Mouse (Mus musculus) stomach, embryonic 14.5 days (tissue): ENCODE results near the gene Slit3. TPM values are rescaled to one million over a fixed set of nuclear protein-coding genes. Genes with fewer than 3 reads are reported as not detected.

Experiments
- ATAC-seq: fragments of 200-750 bp; cut with Nextera tagmentation; 2 replicates; pipeline ENCODE4 v1.8.0; 2017; ENCODE audit warnings: low read depth, moderate TSS enrichment; ENCODE audit not compliant: insufficient number of reproducible peaks, insufficient read depth, low FRiP score
- H3K27ac ChIP-seq: fragments of 300-500 bp; sonication (generic); 2 replicates; pipeline ENCODE4 v1.5.1; 2014; ENCODE audit warnings: mild to moderate bottlenecking, low read length, moderate library complexity, mixed read lengths
- H3K27me3 ChIP-seq: fragments of 300-500 bp; sonication (generic); 2 replicates; pipeline ENCODE4 v1.6.1; 2014; ENCODE audit warnings: low read length, control low read depth, mixed read lengths; ENCODE audit not compliant: control insufficient read depth, insufficient read depth
- H3K36me3 ChIP-seq: fragments of 300-500 bp; sonication (generic); 2 replicates; pipeline ENCODE4 v1.6.1; 2014; ENCODE audit warnings: mild to moderate bottlenecking, control low read depth, low read length, moderate library complexity, mixed read lengths; ENCODE audit not compliant: control insufficient read depth, insufficient read depth
- H3K4me1 ChIP-seq: fragments of 300-500 bp; sonication (generic); 2 replicates; pipeline ENCODE4 v1.6.1; 2014; ENCODE audit warnings: low read length, control low read depth, mixed read lengths; ENCODE audit not compliant: control insufficient read depth, insufficient read depth
- H3K4me2 ChIP-seq: fragments of 300-500 bp; sonication (generic); replicated peaks from 2 replicates; pipeline ENCODE4 v1.6.1; 2014; ENCODE audit warnings: low read depth, low read length, control low read depth
- H3K4me3 ChIP-seq: fragments of 300-500 bp; sonication (generic); 2 replicates; pipeline ENCODE4 v1.5.1; 2014; ENCODE audit warnings: low read depth, low read length, control low read depth
- H3K9ac ChIP-seq: fragments of 300-500 bp; sonication (generic); replicated peaks from 2 replicates; pipeline ENCODE4 v1.6.1; 2014; ENCODE audit warnings: low read depth, mild to moderate bottlenecking, control low read depth, low read length, moderate library complexity, mixed read lengths
- H3K9me3 ChIP-seq: fragments of 300-500 bp; sonication (generic); 2 replicates; pipeline ENCODE4 v1.6.1; 2016; ENCODE audit warnings: low read depth, low read length, control low read depth; ENCODE audit not compliant: control insufficient read depth
- WGBS: fragments of 180-500 bp; shearing (Covaris S2); extraction: QIAGEN DNeasy Blood & Tissue Kit; methylation state at CpG from one replicate; pipeline ENCODE4 v1.1.7; 2014; 5-methylcytosine and 5-hydroxymethylcytosine counted together
- polyA plus RNA-seq: library from polyadenylated mRNA; unstranded; fragments of >200 nt; fragmentation: Nextera tagmentation; extraction: Ambion mirVana; gene quantifications from 2 replicates; pipeline ENCODE4 v1.2.1, GENCODE M21; 2014

Slit3 gene
- polyA plus RNA-seq, 1 experiment from 2014 or later: 18.3 TPM

DNA sequence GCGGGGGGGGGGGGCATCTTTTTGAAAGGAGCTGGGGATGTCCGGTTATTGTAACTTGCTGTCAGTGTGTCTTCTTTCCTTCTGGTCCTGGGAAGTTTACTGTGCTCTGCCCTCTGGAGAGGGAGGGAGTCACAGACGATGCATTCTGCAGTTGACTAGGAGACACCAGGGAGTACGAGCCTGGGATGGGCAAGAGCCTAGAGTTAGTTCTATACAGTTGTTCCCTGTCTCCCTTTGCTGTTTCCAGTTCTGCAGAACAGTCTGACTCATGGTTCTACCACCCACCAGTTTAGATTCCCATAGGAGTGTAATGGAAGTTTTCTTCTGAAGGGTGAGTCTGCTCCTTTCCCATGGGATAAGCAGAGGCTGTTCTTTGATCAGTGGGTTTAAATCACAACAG, 229.9 kb downstream of the Slit3 start:
- Histone ChIP-seq H3K9ac (no peak overlapping the region), H3K36me3 (no peaks in the 10 kb centered on the region), H3K4me3 (no peak overlapping the region), H3K27ac (no peak overlapping the region), H3K4me1 (peaks cover 3% of the 10 kb centered on the region; the same call in 1 of the 2 replicates), H3K27me3 (no peaks in the 10 kb centered on the region), H3K9me3 (no peaks in the 10 kb centered on the region), H3K4me2 (no peak overlapping the region)
- WGBS: 42% methylated on average over 4 of the region's 4 CpGs
- no peak for ATAC-seq

DNA sequence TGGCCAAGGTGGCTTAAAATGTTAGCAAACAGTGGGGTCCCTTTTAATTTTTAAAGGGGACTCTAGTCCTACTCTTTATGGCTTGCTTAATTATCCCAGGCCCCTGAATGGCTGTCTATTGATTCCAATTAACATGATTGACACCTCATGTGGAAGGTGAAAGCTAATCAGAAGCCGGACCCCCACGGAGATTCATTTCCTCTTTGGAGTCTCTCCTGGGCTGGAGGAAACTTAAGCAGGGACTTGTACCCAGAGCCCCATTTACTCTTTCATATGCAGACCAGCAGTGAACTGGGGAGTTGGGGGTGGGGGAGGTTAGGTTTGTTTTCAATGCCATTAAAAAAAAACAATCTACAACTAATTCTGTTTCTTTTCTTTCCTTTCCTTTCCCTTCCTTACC, 230.4 kb downstream of the Slit3 start:
- Histone ChIP-seq H3K4me1 (peaks cover 3% of the 10 kb centered on the region; the same call in 1 of the 2 replicates), H3K27ac (no peak overlapping the region), H3K27me3 (no peaks in the 10 kb centered on the region), H3K4me3 (no peak overlapping the region), H3K4me2 (no peak overlapping the region), H3K36me3 (no peaks in the 10 kb centered on the region), H3K9ac (no peak overlapping the region), H3K9me3 (no peaks in the 10 kb centered on the region)
- 44% methylated on average over 2 of the region's 2 CpGs for WGBS
- ATAC-seq: no peak

DNA sequence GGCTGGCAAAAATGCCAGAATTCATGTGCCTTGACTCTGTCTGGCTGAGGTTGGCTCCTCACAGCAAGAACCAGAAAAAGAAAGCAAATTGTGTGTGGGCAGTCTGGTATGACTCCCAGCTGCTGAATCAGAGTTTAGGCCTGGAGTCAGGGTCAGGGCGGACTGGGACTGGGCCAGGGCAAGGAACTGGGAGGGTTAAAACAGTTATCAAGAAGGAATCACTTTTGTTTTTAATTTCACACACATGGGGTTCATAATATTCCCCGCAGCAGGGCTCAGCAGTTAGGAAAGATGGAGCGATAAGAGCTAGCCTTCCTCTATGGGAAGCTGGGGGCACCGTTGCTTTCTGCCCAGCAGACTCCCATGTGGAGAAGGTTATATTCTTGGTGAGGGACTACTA, 234.8 kb downstream of the Slit3 start:
- H3K27ac ChIP-seq: no peak overlapping the region
- H3K9me3 ChIP-seq: no peaks in the 10 kb centered on the region
- 84% methylated on average over 4 of the region's 4 CpGs for WGBS
- H3K36me3 ChIP-seq: no peaks in the 10 kb centered on the region
- no peaks in the 10 kb centered on the region; the same call in 1 of the 2 replicates for H3K4me1 ChIP-seq
- H3K4me2 ChIP-seq: no peak overlapping the region
- no peaks in the 10 kb centered on the region for H3K27me3 ChIP-seq
- H3K9ac ChIP-seq: no peak overlapping the region
- ATAC-seq: no peak
- H3K4me3 ChIP-seq: no peak overlapping the region

DNA sequence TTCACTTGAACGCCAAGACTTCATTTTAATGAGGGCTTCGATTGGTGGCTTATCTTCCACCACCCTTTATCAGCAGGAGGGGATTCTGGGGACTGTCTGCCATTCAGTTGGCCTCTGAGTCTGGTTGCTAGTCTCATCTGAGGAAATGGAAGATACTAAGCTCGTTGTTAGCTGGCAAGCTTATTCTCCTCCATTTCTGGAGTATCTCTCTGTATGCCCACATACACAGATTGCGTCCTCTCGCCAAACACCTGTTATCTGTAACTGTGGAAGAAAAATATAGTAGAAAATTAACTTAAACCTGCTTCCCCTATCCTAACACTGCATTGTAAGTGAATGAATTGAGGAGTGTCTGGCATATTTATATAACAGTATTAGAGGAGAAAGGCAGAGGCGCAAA, 240.0 kb downstream of the Slit3 start:
- ATAC-seq: no peak
- H3K4me3 ChIP-seq: no peak overlapping the region
- H3K4me1 ChIP-seq: peaks cover 5% of the 10 kb centered on the region; the same call in 1 of the 2 replicates
- H3K4me2 ChIP-seq: no peak overlapping the region
- 79% methylated on average over 6 of the region's 6 CpGs for WGBS
- no peaks in the 10 kb centered on the region for H3K27me3 ChIP-seq
- H3K27ac ChIP-seq: no peak overlapping the region
- H3K9me3 ChIP-seq: no peaks in the 10 kb centered on the region
- no peak overlapping the region for H3K9ac ChIP-seq
- H3K36me3 ChIP-seq: no peaks in the 10 kb centered on the region

DNA sequence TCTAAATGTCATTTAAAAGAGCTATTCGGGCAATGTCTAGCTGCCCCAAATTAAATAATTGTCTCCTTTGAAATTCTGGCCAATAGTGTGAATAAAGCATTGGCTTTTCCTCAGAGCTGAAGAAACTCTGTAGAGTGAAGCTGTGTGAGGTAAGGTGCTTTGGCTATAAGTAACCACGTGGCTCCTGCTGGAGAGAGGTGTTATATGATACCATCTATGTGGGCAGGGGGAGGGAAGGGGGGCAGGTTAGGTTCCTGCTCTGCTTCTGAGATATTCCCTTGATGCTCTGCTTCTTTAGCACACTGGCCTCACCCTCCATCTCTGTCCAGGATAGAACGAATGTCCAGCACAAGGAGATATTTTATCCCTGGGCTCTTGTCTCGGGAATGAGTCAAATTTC, 242.0 kb downstream of the Slit3 start:
- no peak overlapping the region for H3K4me3 ChIP-seq
- H3K27ac ChIP-seq: no peak overlapping the region
- H3K36me3 ChIP-seq: no peaks in the 10 kb centered on the region
- no peaks in the 10 kb centered on the region for H3K27me3 ChIP-seq
- no peak overlapping the region for H3K9ac ChIP-seq
- ATAC-seq: no peak
- 59% methylated on average over 4 of the region's 4 CpGs for WGBS
- H3K9me3 ChIP-seq: no peaks in the 10 kb centered on the region
- H3K4me2 ChIP-seq: no peak overlapping the region
- peaks cover 5% of the 10 kb centered on the region; the same call in 1 of the 2 replicates for H3K4me1 ChIP-seq

DNA sequence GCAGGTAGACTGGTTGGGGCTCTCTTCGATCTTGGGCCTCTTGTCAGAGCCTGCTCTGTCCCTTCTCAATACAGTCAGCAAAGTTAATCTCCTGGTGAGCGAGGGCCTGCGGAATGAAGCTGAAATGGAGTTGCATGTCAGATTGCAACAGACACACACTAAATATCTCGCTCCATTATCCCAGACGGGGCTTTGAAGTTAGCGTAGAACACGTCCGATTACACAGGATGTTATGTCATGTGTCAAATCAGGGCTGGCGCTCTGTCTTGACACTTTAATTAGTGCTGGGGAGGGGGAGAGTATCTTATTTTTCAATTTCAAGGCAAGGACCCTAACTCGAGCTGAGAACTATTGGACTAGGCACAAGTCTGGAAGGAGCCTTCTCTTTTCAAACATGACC, 243.4 kb downstream of the Slit3 start:
- Histone ChIP-seq H3K4me3 (no peak overlapping the region), H3K9ac (no peak overlapping the region), H3K36me3 (no peaks in the 10 kb centered on the region), H3K4me1 (peaks cover 5% of the 10 kb centered on the region; the same call in 1 of the 2 replicates), H3K9me3 (no peaks in the 10 kb centered on the region), H3K4me2 (no peak overlapping the region), H3K27ac (no peak overlapping the region), H3K27me3 (no peaks in the 10 kb centered on the region)
- ATAC-seq: no peak
- 49% methylated on average over 10 of the region's 10 CpGs for WGBS

DNA sequence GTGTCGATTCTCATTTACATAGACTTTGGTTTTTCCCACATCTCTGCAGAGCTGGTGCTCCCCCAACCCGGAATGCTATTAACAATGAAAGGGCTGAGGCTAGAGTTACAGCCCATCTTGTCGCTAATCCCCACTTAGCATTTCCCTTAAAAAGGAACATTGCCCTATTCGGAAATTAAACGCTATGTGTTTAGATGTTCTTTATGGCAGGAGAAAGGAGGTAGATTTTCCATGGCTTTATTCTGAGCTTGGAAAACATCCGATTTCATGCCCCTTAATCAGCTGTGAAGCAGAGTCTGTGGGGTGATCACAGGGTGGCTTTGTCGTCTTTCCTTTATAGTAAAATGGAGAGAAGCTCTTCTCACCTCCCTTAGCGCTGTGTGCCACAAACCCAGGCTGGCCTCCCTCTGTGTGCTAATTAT, 244.5 kb downstream of the Slit3 start:
- Histone ChIP-seq H3K4me3 (no peak overlapping the region), H3K27me3 (no peaks in the 10 kb centered on the region), H3K9me3 (no peaks in the 10 kb centered on the region), H3K4me1 (peaks cover 12% of the 10 kb centered on the region), H3K4me2 (no peak overlapping the region), H3K36me3 (no peaks in the 10 kb centered on the region), H3K9ac (no peak overlapping the region), H3K27ac (no peak overlapping the region)
- ATAC-seq: no peak
- WGBS: 33% methylated on average over 8 of the region's 8 CpGs

DNA sequence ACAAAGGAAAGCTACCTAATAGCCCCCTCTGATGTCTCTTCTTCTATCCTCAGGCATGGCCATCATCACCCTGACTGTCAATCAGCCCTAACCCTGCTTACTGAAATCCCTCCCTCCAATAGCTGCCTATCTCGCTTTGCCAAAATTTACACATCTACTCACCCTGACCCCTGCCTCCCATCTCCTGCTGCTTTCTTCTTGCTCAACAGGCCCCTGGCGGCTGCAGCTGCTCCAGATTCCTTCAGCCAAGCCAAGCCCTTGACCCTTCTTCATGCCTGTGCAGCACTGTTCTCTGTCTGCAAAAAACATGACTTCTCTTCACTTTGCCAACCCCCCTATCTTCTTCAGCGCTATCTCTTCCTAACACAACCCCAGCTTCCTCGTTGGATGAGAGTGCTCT, 245.6 kb downstream of the Slit3 start:
- Histone ChIP-seq H3K4me2 (no peak overlapping the region), H3K4me3 (no peak overlapping the region), H3K27me3 (no peaks in the 10 kb centered on the region), H3K9me3 (no peaks in the 10 kb centered on the region), H3K9ac (no peak overlapping the region), H3K27ac (no peak overlapping the region), H3K36me3 (no peaks in the 10 kb centered on the region), H3K4me1 (peaks cover 17% of the 10 kb centered on the region)
- ATAC-seq: no peak
- 76% methylated on average over 4 of the region's 4 CpGs for WGBS

DNA sequence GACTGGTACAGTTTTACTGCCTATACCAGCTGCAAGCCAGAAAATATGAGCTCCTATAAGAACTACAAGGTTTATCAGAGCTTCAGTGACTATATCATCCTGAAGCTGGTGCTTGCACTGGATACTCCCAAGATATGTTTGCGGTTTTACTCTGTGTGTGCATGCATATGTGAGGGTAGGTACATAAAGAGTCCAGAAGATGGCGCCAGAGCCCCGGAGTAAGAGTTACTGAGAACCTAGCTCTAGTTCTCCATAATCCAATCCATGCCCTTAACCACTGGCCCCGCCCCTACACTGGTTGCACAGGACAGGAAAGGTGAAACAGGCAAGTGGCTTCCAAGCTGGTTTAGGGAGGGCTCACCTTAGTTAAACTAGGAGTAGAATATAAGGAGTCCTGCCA, 246.2 kb downstream of the Slit3 start:
- no peak for ATAC-seq
- no peaks in the 10 kb centered on the region for H3K36me3 ChIP-seq
- no peaks in the 10 kb centered on the region for H3K27me3 ChIP-seq
- no peak overlapping the region for H3K9ac ChIP-seq
- no peak overlapping the region for H3K4me3 ChIP-seq
- H3K9me3 ChIP-seq: peaks cover under 1% of the 10 kb centered on the region; the same call in 1 of the 2 replicates
- H3K4me2 ChIP-seq: no peak overlapping the region
- H3K4me1 ChIP-seq: peaks cover 14% of the 10 kb centered on the region
- WGBS: 87% methylated on average over 4 of the region's 4 CpGs
- H3K27ac ChIP-seq: no peak overlapping the region
